Mouse (Mus musculus): Measurements from ENCODE around the gene Nt5dc2. TPM values are rescaled to one million over a fixed set of nuclear protein-coding genes. Genes with fewer than 3 reads are reported as not detected.

Gene Nt5dc2
- polyA plus RNA-seq, 1 experiment from 2014 or later = 451 TPM

DNA sequence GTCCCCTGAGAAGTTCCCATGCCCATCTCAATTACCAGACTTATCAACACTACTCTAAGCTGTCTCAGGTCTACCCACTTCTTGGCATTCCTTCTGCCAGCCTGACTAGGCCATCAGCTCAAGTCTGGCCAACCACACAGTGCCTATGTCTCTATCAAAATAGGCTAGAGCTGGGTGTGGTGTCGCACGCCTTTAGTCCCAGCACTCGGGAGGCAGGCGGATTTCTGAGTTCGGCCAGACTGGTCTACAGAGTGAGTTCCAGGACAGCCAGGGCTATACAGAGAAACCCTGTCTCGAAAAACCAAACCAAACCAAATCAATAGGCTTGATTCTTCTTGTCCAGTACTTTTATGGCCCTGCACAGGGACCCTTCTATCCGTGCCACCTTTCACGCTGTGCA is 4.0 kb upstream of the Nt5dc2 start:
- ATAC-seq (ENCODE audit: borderline replicate concordance, extremely low read depth, low FRiP score, low TSS enrichment) = no peak
- WGBS = 91% methylated on average over 8 of the region's 8 CpGs
- H3K9me3 ChIP-seq = no peaks in the 10 kb centered on the region
- H3K36me3 ChIP-seq = peaks cover 11% of the 10 kb centered on the region
- no peak overlapping the region for H3K4me3 ChIP-seq
- H3K4me2 ChIP-seq = peak overlapping the region; percentile 42; the same call in 1 of the 2 replicates
- H3K4me1 ChIP-seq = peaks cover 36% of the 10 kb centered on the region
- H3K27me3 ChIP-seq = no peaks in the 10 kb centered on the region
- H3K9ac ChIP-seq = no peak overlapping the region
- H3K27ac ChIP-seq = no peak overlapping the region

DNA sequence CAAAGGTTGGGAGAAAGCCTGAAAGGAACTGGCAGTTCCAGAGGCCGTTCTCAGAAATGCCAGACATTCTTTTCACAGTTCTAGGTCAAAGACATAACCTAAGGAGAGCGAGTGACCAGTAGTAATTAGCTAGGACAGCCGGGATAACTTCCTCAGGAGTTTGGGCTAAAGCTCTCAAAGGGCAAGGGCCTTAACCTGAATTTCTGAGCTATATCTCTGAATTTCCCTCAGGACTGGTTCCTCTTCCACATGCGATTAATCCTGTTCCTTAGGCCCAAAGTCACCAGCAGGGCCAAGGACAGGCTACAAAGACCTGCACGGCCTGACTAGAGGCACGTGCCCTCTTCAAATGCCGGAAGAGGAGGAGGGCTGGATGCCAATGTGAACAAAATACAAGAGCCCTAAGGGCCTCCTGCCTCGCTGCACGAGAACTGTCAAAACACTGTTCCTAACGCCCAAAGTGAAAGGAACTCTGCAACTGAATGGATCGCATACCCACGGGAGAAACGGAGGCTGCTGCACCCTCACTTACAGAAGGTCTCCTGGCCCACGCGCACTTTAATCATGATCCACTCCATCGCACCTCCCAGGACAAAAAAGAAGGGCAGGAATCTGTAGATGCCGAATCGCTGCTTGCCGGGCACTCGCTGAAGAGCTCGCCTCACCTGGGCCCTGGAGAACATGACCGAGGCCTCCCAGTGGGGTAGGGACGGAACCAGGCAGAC is 2.6 kb upstream of the Nt5dc2 start:
- peak; percentile 17; the same call in 1 of the 2 replicates for ATAC-seq (ENCODE audit: borderline replicate concordance, extremely low read depth, low FRiP score, low TSS enrichment)
- WGBS = under 1% methylated on average over 23 of the region's 23 CpGs
- Histone ChIP-seq H3K27ac (peak overlapping the region; percentile 92), H3K4me1 (peaks cover 50% of the 10 kb centered on the region), H3K9ac (peak overlapping the region; percentile 85), H3K4me2 (peak overlapping the region; percentile 79), H3K9me3 (no peaks in the 10 kb centered on the region), H3K4me3 (peak overlapping the region; percentile 74), H3K27me3 (no peaks in the 10 kb centered on the region), H3K36me3 (peaks cover 4% of the 10 kb centered on the region)

DNA sequence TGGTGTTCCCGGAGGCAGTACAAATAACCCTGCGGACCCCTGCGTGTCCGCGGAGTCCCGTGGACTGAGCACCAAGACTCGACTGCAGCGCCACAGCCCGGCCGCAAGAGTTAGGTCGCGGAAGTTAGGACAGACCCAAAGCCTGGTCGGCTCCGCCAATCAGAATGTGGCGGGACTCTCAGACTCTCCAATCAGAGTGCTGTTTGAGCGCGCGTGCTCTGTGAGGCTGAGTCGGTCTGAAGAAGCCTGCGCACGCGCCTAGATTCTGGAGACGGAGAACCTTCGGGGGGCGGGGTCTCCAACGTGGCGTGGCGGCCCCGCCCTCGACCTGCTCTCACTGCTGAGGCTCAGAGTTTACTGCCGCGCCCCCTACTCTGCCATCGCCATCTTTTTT is 2.0 kb upstream of the Nt5dc2 start, which contains the start of gene Smim4:
TSS of gene Smim4 (minus strand) at position 131 of the 394 bp plus-strand sequence.
- H3K4me1 ChIP-seq = peaks cover 55% of the 10 kb centered on the region
- H3K27me3 ChIP-seq = no peaks in the 10 kb centered on the region
- peak within 1 kb of the TSS; percentile 74 for H3K4me3 ChIP-seq
- H3K9me3 ChIP-seq = no peaks in the 10 kb centered on the region
- under 1% methylated on average over 33 of the region's 33 CpGs for WGBS
- peak within 1 kb of the TSS; percentile 79 for H3K4me2 ChIP-seq
- H3K27ac ChIP-seq = peak within 1 kb of the TSS; percentile 96
- H3K9ac ChIP-seq = peak within 1 kb of the TSS; percentile 85
- ATAC-seq (ENCODE audit: borderline replicate concordance, extremely low read depth, low FRiP score, low TSS enrichment) = peak; percentile 93
- peaks cover 2% of the 10 kb centered on the region; the same call in 1 of the 2 replicates for H3K36me3 ChIP-seq

DNA sequence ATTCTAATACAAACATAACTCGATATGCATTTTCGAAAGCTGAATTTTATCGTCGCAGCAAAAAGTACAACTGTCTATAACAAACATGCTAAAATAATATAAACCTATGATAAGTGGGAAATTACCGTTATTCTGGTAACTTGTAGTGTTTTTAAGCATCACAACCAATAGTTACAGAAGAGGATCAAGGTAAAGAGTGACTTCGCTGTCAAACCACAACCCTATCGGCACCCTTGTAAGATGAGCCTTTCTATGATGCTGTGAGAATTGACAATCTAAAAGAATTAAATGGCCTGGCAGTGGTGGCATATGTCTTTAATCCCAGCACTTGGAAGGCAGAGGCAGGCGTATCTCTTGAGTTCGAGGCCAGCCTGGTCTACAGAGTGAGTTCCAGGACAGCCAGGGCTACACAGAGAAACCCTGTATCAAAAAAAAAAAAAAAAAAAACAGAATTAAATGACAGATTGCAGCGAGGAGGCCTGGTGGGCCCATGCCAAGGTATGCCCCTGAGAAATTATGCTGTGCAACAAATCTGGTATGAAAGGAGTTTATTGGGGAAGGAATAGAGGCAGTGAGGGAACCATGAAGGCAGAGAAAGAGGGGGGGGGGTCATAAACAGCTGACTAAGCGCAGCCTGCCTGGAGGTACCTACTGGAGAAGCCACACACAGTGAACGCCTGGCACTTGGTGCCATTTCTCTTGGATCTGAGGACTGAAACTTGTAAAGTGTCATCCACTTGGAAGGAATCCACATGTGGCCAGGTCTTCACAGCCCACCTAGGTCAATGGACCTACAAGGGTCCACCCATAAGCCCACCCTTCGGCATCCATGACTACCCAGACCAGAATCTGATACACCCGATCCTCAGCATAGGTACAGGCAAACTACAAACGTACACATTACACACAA is 1.3 kb upstream of the Nt5dc2 start:
- Histone ChIP-seq H3K27me3 (no peaks in the 10 kb centered on the region), H3K4me2 (peak overlapping the region; percentile 79), H3K9me3 (no peaks in the 10 kb centered on the region), H3K4me1 (peaks cover 63% of the 10 kb centered on the region), H3K9ac (no peak overlapping the region), H3K4me3 (peak overlapping the region; percentile 74), H3K27ac (peak overlapping the region; percentile 96), H3K36me3 (0 out of 2 replicates have a peak, but pooled peaks cover under 1% of the 10 kb centered on the region)
- WGBS = 63% methylated on average over 15 of the region's 15 CpGs
- ATAC-seq (ENCODE audit: borderline replicate concordance, extremely low read depth, low FRiP score, low TSS enrichment) = no peak

DNA sequence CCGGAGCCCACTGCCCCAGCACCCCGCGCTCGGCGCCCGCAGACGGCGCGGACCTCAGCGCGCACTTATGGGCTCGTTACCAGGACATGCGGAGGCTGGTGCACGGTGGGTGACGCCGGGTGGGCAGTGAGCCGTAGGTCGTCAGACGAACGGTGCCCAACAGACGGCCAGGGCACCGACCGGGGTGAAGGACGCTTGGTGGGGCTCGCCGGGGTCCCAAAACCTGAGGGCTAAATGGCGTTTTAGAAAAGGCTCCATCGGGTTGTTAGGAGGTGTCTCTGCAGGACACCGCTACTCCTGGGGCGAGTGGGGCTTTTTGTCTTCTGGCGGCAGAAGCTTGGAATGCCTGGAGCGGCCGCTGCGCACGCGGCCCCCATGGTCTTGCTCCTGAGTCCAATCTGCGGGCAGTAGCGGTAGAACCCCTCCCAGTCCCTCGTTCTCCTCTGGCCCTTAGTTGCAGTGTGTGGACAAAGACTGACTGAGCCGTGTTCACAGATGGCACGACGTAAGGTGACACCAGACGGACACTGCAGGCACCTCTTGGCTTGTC is 494 bp downstream of the Nt5dc2 start:
- ATAC-seq (ENCODE audit: borderline replicate concordance, extremely low read depth, low FRiP score, low TSS enrichment) = no peak
- Histone ChIP-seq H3K4me3 (peak overlapping the region; percentile 91), H3K4me1 (peaks cover 54% of the 10 kb centered on the region)

DNA sequence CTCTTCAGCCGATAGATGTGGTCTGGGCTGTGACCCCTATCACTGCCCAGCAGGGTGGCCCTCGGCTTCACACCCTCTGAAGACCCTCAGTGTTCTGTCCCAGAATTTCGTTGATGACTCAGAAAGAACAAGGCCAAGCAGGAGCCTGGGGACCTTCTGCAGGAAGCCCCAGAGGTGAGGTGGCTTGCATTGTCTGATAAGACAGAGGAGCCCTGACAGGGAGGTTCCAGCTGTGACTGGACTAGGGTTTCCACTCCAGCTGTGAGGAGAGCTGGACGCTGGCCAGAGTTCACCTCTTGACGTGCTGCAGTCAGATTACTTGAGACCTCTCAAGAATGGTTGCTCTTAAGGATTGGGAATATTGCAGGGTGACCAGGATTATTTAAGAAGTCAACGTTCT is 1.2 kb downstream of the Nt5dc2 start:
- ATAC-seq (ENCODE audit: borderline replicate concordance, extremely low read depth, low FRiP score, low TSS enrichment) = no peak
- peak overlapping the region; percentile 79 for H3K4me2 ChIP-seq
- WGBS = 1% methylated on average over 6 of the region's 6 CpGs
- peaks cover 47% of the 10 kb centered on the region for H3K4me1 ChIP-seq
- H3K4me3 ChIP-seq = peak overlapping the region; percentile 91
- peak overlapping the region; percentile 96 for H3K27ac ChIP-seq
- H3K9me3 ChIP-seq = no peaks in the 10 kb centered on the region
- H3K27me3 ChIP-seq = no peaks in the 10 kb centered on the region
- peak overlapping the region; percentile 99 for H3K9ac ChIP-seq
- H3K36me3 ChIP-seq = peaks cover 24% of the 10 kb centered on the region

More for the DNA sequence above, 494 bp downstream of the Nt5dc2 start:
- Histone ChIP-seq H3K9me3 (no peaks in the 10 kb centered on the region), H3K27me3 (no peaks in the 10 kb centered on the region), H3K36me3 (peaks cover 17% of the 10 kb centered on the region), H3K9ac (peak overlapping the region; percentile 99), H3K4me2 (peak overlapping the region; percentile 79), H3K27ac (peak overlapping the region; percentile 96)
- WGBS = under 1% methylated on average over 43 of the region's 43 CpGs

DNA sequence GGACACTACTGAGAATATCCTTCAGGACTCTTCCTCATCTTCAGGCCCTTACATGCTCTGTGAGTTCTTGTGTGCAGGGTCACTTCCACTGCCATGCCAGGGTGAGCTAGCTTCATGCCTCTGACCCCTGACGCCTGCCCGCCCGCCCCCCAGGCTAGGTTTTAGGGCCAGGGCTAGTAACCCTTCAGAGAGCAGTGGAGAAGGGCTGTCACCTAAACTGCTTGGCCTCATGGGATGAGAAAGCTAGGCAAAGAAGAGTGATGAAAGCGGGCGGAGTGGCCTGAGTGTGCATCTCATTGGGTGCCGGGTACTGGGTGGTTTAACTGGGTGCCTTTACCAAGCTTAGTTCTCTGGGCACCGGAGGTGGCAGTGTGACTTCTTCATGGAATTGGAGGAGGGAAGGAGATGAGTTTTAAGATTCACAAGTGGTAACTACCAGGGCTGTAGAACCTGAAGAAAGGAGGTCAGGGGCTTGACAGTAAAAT is 1.7 kb downstream of the Nt5dc2 start:
- Histone ChIP-seq H3K4me2 (peak overlapping the region; percentile 79), H3K36me3 (peaks cover 29% of the 10 kb centered on the region), H3K27me3 (no peaks in the 10 kb centered on the region), H3K9me3 (no peaks in the 10 kb centered on the region), H3K27ac (peak overlapping the region; percentile 96; the same call in 1 of the 2 replicates), H3K4me3 (peak overlapping the region; percentile 91), H3K9ac (peak overlapping the region; percentile 99; the same call in 1 of the 2 replicates), H3K4me1 (peaks cover 44% of the 10 kb centered on the region)
- 69% methylated on average over 7 of the region's 7 CpGs for WGBS
- no peak for ATAC-seq (ENCODE audit: borderline replicate concordance, extremely low read depth, low FRiP score, low TSS enrichment)

DNA sequence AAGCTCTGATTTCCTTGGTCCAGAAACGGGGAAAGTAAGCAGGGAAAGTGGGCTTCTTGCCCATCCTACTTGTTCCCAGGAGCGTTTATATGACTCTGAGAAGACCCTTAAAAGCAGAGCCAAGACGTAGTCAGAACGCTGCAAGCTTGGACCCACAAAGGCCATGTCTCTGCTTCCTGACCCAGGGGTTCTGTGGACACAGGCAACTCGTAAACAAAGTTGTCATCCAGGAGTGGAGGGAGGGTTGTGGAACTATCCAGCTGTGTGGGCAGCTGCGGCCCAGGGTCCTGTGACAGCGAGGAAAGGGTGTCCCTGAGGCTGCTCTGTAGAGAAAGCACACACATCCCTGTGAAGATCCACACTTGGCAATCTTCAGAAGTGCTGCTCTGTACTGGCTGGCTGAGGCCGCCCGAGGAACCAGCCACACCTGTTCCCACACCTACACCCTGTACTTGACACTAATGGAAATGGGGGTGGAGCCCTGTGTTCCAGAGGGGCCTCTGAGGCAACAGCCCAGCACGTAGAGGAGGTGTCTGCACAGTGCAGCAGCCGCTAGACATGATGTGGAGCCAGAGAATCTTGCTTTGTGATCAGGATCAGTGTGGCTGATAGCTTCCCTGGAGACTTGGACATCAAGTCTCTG is 2.3 kb downstream of the Nt5dc2 start:
- H3K36me3 ChIP-seq = peaks cover 35% of the 10 kb centered on the region
- 29% methylated on average over 11 of the region's 11 CpGs for WGBS
- H3K4me1 ChIP-seq = peaks cover 47% of the 10 kb centered on the region
- H3K4me2 ChIP-seq = peak overlapping the region; percentile 79
- H3K4me3 ChIP-seq = peak overlapping the region; percentile 91
- ATAC-seq (ENCODE audit: borderline replicate concordance, extremely low read depth, low FRiP score, low TSS enrichment) = peak; percentile 23; the same call in 1 of the 2 replicates
- peak overlapping the region; percentile 8 for H3K9ac ChIP-seq
- H3K27ac ChIP-seq = peak overlapping the region; percentile 96
- H3K9me3 ChIP-seq = no peaks in the 10 kb centered on the region
- no peaks in the 10 kb centered on the region for H3K27me3 ChIP-seq

DNA sequence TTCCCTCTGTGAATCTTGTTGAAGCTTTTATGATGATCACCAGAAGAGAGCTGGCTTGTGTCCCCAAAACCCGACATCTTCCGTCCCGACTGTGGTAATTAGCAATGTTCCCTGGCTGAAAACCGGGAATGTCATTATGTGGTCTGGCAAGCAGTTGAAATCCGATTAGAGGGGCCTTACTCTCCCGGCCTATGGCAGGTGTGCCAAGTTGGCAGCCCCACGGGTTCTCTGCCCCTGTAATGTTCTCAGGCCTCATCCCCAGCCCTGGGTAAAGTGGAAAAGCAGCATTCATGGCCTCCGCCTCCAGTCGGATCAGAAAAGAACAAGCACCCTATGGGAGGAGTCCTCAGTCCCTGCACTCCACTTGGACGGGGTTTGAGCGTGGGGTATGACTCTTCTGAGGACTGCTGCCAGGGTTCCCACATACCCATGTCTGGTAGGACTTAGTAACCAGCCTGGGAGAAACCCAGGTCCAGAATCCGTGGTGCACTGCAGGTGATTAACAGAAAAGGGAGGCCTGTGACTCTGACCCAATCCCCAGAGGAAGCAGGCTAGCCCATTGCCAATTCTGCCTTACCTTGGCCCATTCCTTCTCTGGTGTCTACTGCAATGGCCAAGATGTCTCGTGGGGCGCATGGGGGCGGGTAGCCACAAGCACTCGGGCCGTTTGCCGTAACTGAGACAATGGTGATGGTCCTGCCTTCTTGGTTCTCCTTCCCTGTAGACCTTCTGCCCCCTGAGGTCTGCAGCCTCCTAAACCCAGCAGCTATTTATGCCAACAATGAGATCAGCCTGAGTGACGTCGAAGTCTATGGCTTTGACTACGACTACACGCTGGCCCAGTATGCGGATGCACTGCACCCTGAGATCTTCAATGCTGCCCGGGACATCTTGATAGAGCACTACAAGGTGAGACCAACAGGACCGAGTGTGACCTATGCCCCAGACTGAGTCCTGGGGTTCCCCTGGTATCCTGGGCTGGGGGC is 3.5 kb downstream of the Nt5dc2 start:
- Histone ChIP-seq H3K9me3 (no peaks in the 10 kb centered on the region), H3K27ac (peak overlapping the region; percentile 96; the same call in 1 of the 2 replicates), H3K4me3 (0 out of 2 replicates have a peak overlapping the region, but pooled peaks have one; percentile 91), H3K4me1 (peaks cover 46% of the 10 kb centered on the region), H3K27me3 (no peaks in the 10 kb centered on the region), H3K9ac (0 out of 2 replicates have a peak overlapping the region, but pooled peaks have one; percentile 8), H3K36me3 (peaks cover 47% of the 10 kb centered on the region), H3K4me2 (peak overlapping the region; percentile 79; the same call in 1 of the 2 replicates)
- no peak for ATAC-seq (ENCODE audit: borderline replicate concordance, extremely low read depth, low FRiP score, low TSS enrichment)
- WGBS = 81% methylated on average over 25 of the region's 25 CpGs

Data from lung, embryonic 15.5 days (tissue).